Mouse (Mus musculus): ENCODE data around the gene Me1.

Me1 gene

GRCm38 (mm10) chr9:86658347-86658746 is 37.4 kb downstream of the Me1 start:
- in situ Hi-C loops (cut with MseI, MboI): no loop called here

DNA sequence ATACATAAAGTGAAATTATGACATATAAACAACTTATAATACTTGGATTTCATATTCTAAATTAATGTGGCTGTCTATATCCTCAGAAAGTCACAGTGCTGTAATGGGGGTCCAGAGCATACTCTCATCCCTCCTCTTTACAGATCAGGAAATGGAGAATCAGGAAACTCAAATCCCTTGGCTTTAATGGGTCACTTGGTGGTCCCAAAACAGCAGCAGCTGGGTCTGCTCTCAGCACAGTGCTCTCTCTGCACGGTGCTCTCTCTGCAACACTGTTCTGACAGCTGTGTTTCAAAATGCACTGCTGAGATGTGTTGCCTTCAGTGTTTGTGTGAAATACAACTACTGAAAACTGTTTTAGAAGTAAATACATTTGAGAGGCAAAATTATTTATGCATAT is 43.6 kb downstream of the Me1 start:
- in situ Hi-C loops (cut with MseI, MboI): no loop called here

DNA sequence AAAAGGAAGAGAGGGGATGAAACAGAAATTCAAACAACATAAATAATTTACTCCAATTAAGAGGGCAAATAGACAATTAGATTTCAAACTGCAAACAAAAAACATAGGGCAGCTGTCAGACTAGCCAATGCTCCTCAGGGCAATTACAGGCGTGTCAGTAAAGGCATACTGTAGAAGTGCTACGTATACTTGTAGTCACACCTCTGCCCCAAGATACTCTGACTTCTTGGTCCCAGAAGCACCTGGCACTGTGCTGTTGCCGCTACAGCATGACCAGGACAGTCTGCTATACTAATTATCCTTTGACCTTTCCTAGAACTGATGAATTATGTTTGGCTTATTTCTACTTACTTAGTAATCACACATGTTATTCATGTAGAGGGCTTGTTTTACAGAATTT is 44.5 kb downstream of the Me1 start:
- in situ Hi-C loops (cut with MseI, MboI): no loop called here

- in situ Hi-C loops (cut with MseI, MboI): no loop called here
These were observed 44.9 kb downstream of the Me1 start for GRCm38 (mm10) chr9:86650822-86651221.

- in situ Hi-C loops (cut with MseI, MboI): no loop called here
These were observed 47.7 kb downstream of the Me1 start for GRCm38 (mm10) chr9:86647931-86648550.

- in situ Hi-C loops (cut with MseI, MboI): no loop called here
These were observed 48.9 kb downstream of the Me1 start for GRCm38 (mm10) chr9:86646807-86647206.

DNA sequence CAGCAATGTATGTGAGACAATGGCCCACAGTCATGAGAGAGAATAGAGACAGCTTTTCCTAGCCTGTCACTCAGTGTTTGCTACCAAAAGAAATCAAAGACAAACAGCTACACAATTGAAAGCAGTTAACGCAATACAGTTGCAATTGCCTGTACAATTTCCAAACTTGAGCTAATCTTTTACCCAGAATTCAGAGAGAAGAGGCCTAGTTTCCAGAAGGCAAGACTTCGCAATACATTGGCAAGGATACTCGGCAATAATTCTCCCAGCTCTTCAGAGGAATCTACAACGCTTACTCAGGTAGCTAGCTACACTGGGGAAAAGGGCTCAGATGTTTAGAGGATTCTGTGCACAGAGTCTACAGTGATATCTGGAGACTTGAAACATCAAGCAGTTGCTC is 52.3 kb downstream of the Me1 start:
- in situ Hi-C loops (cut with MseI, MboI): no loop called here

DNA sequence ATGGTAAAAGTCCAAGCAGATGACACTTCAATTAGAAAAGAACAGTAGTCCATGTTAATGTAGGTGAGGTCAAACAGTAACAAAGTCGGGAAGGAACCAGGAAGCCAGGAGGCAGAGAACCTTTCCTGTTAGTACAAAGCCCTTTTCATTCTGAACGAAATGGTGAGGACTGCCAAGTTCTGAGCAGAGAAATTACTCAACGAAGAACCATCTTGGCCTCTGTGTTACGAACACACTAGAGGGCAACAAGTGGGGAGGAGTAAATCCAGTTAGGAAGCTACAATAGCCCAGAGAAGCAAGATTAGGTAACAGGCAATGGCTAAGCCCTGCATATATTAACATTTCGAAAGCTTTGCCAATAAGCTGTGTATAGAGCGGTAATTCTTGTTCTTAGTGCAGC is 57.0 kb downstream of the Me1 start:
- in situ Hi-C loops (cut with MseI, MboI): no loop called here

DNA sequence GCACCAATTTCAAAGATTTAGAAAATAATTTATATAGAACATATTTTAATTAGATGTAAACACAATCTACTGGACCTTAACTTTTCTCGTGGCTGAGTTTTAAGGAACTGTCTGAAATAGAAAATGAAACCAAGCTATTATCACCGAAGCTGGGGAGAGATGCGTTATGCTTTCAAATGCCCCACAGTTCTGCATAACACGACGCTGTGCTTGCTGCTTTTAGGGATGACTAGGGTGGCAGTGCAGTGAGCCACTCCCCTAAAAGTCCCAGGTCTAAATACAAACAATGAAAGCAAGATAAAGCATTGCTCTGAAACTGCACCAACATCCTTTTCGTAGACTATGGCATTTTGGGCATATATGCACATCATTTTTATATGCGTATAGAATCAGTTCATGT is 64.6 kb downstream of the Me1 start:
- in situ Hi-C loops (cut with MseI, MboI): no loop called here

DNA sequence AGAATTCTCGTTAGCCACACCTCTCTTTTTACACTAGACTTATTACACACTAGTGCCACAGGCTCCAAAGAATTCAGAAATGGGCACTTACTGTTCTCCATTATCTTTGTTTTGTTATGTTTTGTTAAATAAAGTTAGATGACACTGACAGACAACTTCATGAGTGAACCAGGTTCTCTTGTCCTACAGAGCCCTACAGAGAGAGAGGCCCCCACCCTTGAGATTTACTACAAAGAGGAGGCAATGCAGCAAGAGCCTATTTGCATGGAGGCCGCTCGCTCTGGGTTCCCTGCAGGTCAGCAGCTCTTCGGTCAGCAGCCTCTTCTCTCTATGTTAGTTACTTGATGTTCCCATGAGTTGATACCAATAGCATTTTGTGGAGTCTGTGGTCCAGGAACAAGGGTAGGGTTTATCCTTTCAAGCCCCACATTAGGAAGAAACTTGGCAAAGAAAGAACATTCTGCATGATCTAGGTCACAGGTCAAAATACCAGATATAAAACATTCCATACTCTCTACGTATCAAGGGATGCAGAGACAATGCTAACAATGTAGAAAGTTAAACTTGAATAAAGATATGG is 65.3 kb downstream of the Me1 start:
- in situ Hi-C loops (cut with MseI, MboI): no loop called here

DNA sequence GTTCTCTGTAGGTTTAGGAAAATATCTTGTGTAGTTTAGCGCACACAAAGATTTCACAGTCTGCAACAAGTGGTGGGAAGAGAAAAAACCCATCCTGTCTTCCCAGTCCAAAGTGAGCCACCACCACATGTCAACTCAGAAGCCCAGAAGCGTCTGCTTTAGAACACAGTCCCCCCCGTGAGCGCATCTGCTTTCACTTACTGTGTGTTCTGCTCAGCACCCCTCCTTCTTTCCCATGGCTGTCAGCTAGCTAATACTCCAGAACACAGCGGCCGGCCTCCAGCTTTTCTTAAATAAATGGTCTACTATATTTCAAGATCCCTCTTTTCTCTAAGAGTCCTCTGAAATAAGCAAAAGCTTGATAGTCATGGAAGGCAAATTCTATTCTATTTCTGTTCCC is 66.4 kb downstream of the Me1 start:
- in situ Hi-C loops (cut with MseI, MboI): no loop called here

DNA sequence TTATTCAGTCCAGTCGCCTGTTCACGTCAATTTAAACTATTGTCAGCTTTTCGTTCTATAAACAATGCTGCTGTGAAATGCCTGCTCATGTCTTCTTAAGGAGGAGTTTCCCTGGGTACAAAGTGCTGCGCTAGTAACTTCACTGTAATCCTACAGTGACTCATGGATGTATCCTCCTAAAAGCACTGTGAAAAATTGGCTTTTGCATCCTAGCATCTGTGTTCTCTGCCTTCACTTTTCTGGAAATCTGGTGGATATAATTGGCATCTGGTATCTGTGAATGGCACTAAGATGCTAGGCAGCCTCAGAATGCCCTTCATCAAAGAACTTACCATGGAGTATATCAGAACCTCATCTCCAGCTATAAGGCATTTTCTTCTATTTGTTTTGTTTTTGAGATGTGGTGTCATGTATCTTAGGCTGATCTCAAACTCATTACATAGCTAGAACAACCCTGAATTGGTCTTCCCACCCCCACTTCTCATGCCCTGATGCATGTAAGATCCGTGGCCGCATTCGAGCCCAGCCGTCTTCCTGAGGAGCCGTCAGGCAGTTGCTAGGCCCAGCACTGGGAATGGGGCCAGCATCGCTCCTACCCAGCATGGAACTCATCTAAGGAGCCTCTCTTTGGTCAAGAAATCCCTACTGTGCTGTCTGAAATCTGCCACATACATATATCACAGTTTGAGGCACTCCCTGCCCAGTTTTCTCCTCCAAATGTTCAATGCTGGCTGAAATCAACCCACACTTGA is 67.8 kb downstream of the Me1 start:
- in situ Hi-C loops (cut with MseI, MboI): no loop called here

- in situ Hi-C loops (cut with MseI, MboI): no loop called here
These were observed 68.8 kb downstream of the Me1 start for GRCm38 (mm10) chr9:86626906-86627305.

GRCm38 (mm10) chr9:86624781-86625180 is 71.0 kb downstream of the Me1 start:
- in situ Hi-C loops (cut with MseI, MboI): no loop called here

GRCm38 (mm10) chr9:86624039-86624438 is 71.7 kb downstream of the Me1 start:
- in situ Hi-C loops (cut with MseI, MboI): no loop called here

GRCm38 (mm10) chr9:86622062-86622461 is 73.7 kb downstream of the Me1 start:
- in situ Hi-C loops (cut with MseI, MboI): no loop called here

DNA sequence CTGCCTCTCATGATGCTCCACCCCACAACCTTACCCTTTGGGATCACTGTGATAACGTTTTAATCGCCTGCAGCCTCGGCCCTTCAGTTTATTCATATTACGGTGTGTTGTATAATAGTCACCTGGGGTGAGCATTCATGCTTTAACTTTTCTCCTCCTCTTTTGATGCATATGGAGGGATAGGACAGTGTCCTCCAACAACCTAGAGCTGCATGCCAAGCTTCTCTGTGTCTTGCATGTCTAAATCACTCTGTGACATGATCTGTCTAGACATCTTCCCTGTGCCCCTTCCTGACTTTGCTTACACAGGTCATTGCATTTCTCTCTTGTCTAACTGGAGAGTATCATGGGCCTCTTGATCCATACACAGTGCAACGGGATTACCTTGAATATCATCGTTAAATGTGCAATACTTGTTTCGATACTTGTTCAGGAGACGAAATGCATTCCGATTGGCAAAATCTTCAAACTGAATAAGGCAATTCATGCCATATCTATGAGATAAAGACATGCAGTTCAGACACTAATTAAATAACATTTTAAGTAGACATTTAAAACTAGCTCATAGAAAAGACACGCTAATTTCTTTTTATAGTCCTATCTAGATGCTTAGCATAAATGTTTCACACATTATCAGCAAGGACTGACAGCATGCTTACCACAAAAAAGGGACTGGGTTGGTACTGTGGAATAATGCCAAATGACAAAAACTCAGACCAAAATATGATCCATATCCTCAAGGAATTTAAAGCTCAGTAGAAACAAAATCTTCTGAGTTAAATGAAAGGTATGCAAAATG is 76.2 kb downstream of the Me1 start:
- in situ Hi-C loops (cut with MseI, MboI): no loop called here

GRCm38 (mm10) chr9:86617837-86618492 is 77.8 kb downstream of the Me1 start:
- in situ Hi-C loops (cut with MseI, MboI): no loop called here

DNA sequence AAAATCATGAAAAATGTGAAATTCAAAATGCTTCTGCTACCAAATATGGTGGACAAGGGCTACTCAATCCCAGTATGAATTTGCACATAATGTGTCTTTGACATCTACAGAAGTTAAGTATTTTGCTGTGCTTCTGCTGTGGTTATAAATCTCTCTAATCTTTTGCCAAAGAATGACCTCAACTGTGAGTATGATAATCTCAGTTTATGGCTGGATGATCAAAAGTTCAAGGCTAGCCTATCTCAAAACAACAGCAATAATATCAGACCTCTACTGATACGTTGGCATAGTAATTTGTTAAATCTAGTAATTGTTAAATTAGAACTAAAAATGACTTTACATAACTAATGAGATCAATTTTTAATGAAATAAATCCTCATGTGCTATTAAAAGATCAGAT is 80.0 kb downstream of the Me1 start:
- in situ Hi-C loops (cut with MseI, MboI): no loop called here

DNA sequence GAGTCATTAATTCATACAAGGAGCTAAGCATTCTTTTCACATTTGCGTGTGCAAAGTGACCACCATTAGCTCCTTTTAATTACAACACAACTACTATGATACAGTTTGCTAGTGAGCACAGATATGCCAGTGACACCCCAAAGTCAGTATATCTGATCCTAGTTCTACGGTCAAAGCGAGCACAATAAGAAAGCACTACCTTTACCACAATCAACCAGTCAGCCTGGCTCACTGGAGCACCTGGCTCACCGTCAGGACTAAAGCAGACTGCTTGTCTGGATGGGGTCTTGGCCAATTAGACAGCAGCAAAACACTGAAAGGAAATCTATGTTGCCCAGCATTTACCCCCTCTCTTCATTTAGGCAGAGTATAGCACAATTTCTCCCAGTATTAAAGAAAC is 83.7 kb downstream of the Me1 start:
- in situ Hi-C loops (cut with MseI, MboI): no loop called here

DNA sequence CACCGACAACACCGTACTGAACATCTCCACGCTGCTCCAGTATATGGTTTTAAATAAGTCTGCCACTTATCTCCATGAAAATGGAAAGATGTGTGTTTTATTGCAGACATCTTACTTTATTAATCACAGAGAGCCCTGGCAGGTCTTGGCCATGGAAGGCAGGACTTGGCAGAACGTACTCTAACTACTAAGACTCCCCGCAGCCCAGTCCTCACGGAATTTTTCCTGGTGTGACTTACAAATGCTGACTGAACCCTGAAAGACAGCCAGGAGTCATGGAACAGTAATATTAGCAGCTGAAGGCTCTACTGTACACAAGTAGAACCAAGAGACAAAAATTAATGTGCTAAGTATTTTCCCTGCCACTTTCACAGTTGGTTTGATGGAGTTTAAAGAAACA is 90.0 kb downstream of the Me1 start:
- in situ Hi-C loops (cut with MseI, MboI): no loop called here
